Comparison of ENCODE assay signal across 18 mouse cellular contexts in genomic region chr14:56393704-56394312, GRCm38 (mm10). TPM values are rescaled to one million over a fixed set of nuclear protein-coding genes. Genes with fewer than 3 reads are reported as not detected.
DNase-seq lines count a peak whose midpoint lies in the region; ATAC-seq and TF ChIP-seq lines count a peak whose summit lies in the region.
"Had no signal": no experiment of that assay in that cellular context is flagged by ENCODE, and none has a peak within 500 bp of the region (broad histone marks: within the 10 kb centered on the region; RNA-seq: fewer than 3 reads in every experiment).

No protein-coding gene starts in this region.

- no peak for TF ChIP-seq CTCF in heart, postnatal 0 days (IDR thresholded peaks at IDR 0.05; ENCODE audit: low read depth)

- no peak for ATAC-seq in heart, postnatal 0 days (ENCODE audit: insufficient read depth, low read depth)
- peak; percentile 80 for ATAC-seq in lung, embryonic 16.5 days (ENCODE audit: low read depth)
- peak; percentile 58 for ATAC-seq in common myeloid progenitor, adult 5-6 weeks (replicated peaks; ENCODE audit: low read depth, poor library complexity, severe bottlenecking)
- peak; percentile 37 for ATAC-seq in liver, embryonic 15.5 days (ENCODE audit: insufficient read depth)
- ATAC-seq: hindbrain, postnatal 0 days had no signal

- no peaks in the 10 kb centered on the region for H3K36me3 ChIP-seq in heart, postnatal 0 days (replicated peaks; ENCODE audit: control insufficient read depth, insufficient read depth, low read length)
- no peaks in the 10 kb centered on the region for H3K36me3 ChIP-seq in lung, embryonic 16.5 days (ENCODE audit: control insufficient read depth, insufficient read depth, low read length)
- H3K36me3 ChIP-seq in liver, embryonic 15.5 days (replicated peaks) = no peaks in the 10 kb centered on the region
- no peaks in the 10 kb centered on the region for H3K36me3 ChIP-seq in hindbrain, embryonic 10.5 days

- no peaks in the 10 kb centered on the region for H3K4me1 ChIP-seq in heart, postnatal 0 days (ENCODE audit: control insufficient read depth, insufficient read depth)
- H3K4me1 ChIP-seq in lung, embryonic 16.5 days (replicated peaks; ENCODE audit: control insufficient read depth, insufficient read depth, low read length) = peaks cover 10% of the 10 kb centered on the region
- no peaks in the 10 kb centered on the region for H3K4me1 ChIP-seq in liver, embryonic 15.5 days (replicated peaks)
- peaks cover 14% of the 10 kb centered on the region for H3K4me1 ChIP-seq in hindbrain, embryonic 10.5 days (replicated peaks)

- peak; percentile 16 for DNase-seq in heart, postnatal 0 days (ENCODE audit: low spot score)
- DNase-seq in heart, adult 11 months = no peak
- DNase-seq in lung, postnatal 36 days = no peak
- no peak for DNase-seq in cerebellum, postnatal 25 days
- DNase-seq in hindbrain, embryonic 10.5 days (ENCODE audit: low spot score) = no peak
- DNase-seq: adrenal gland, postnatal 36 days; cerebellum, adult 11 months; gastrocnemius, postnatal 36 days; heart, postnatal 10 days; right cerebral cortex, adult 18-20 months; thymus, adult 2 months had no signal

- H3K27me3 ChIP-seq in heart, postnatal 0 days (ENCODE audit: control insufficient read depth, insufficient read depth, low read length) = no peaks in the 10 kb centered on the region
- no peaks in the 10 kb centered on the region for H3K27me3 ChIP-seq in lung, embryonic 16.5 days (ENCODE audit: control insufficient read depth, insufficient read depth, low read depth, low read length)
- H3K27me3 ChIP-seq in liver, embryonic 15.5 days = no peaks in the 10 kb centered on the region
- H3K27me3 ChIP-seq in hindbrain, embryonic 10.5 days (ENCODE audit: insufficient read depth, poor library complexity, severe bottlenecking) = no peaks in the 10 kb centered on the region

- TF ChIP-seq EP300 in heart, postnatal 0 days (IDR thresholded peaks at IDR 0.05; ENCODE audit: low read depth) = no peak

- H3K4me2 ChIP-seq in heart, postnatal 0 days (ENCODE audit: low read depth, low read length) = no peak overlapping the region
- H3K4me2 ChIP-seq in lung, embryonic 16.5 days (ENCODE audit: low read depth, low read length) = no peak overlapping the region
- H3K4me2 ChIP-seq in liver, embryonic 15.5 days = no peak overlapping the region

- H3K9me3 ChIP-seq in heart, postnatal 0 days (replicated peaks; ENCODE audit: control insufficient read depth, low read length) = no peaks in the 10 kb centered on the region
- H3K9me3 ChIP-seq in lung, embryonic 16.5 days (ENCODE audit: control insufficient read depth, low read length) = no peaks in the 10 kb centered on the region
- H3K9me3 ChIP-seq in liver, embryonic 15.5 days (replicated peaks) = no peaks in the 10 kb centered on the region
- H3K9me3 ChIP-seq in hindbrain, embryonic 10.5 days = no peaks in the 10 kb centered on the region

- H3K9ac ChIP-seq in heart, postnatal 0 days (replicated peaks; ENCODE audit: low read depth, low read length) = no peak overlapping the region
- no peak overlapping the region for H3K9ac ChIP-seq in lung, embryonic 16.5 days (ENCODE audit: low read length)
- no peak overlapping the region for H3K9ac ChIP-seq in liver, embryonic 15.5 days

- no peak overlapping the region for H3K4me3 ChIP-seq in heart, postnatal 0 days (ENCODE audit: low read depth, low read length)
- no peak overlapping the region for H3K4me3 ChIP-seq in lung, embryonic 16.5 days (ENCODE audit: low read length)
- no peak overlapping the region for H3K4me3 ChIP-seq in liver, embryonic 15.5 days (replicated peaks)
- H3K4me3 ChIP-seq in hindbrain, embryonic 10.5 days = no peak overlapping the region
- H3K4me3 ChIP-seq: erythroblast, embryonic 14.5 days had no signal

- 10% methylated on average over 2 of the region's 2 CpGs for WGBS in heart, postnatal 0 days
- WGBS in lung, embryonic 16.5 days = 27% methylated on average over 2 of the region's 2 CpGs
- 5% methylated on average over 2 of the region's 2 CpGs for WGBS in liver, embryonic 15.5 days (ENCODE audit: insufficient replicate concordance)
- 25% methylated on average over 2 of the region's 2 CpGs for WGBS in hindbrain, embryonic 10.5 days

- H3K27ac ChIP-seq in heart, postnatal 0 days (ENCODE audit: low read depth) = no peak overlapping the region
- no peak overlapping the region for H3K27ac ChIP-seq in lung, embryonic 16.5 days (ENCODE audit: low read length)
- no peak overlapping the region for H3K27ac ChIP-seq in liver, embryonic 15.5 days (replicated peaks)
- no peak overlapping the region for H3K27ac ChIP-seq in hindbrain, embryonic 10.5 days
- H3K27ac ChIP-seq: hindbrain, postnatal 0 days had no signal

RNA-seq across cellular contexts. Expression of gene Rnf17, which starts 8.6 kb away (rescaled TPM):
- 2.1 TPM in 1 of 2 replicates, not detected in the other for total RNA-seq in heart, postnatal 0 days (2014; rRNA removed; ENCODE audit: low replicate concordance)
- polyA plus RNA-seq in heart, postnatal 0 days (2015; fragmentation: Nextera tagmentation; extraction: Ambion mirVana) = 1.0 and 1.2 TPM in 2 replicates
- 1.1 and 1.4 TPM in 2 replicates for polyA plus RNA-seq in lung, embryonic 16.5 days (2015; fragmentation: Nextera tagmentation; extraction: Ambion mirVana)
- 10.6 and 13.0 TPM in 2 replicates for total RNA-seq in common myeloid progenitor, adult 5-6 weeks (2017)
- polyA plus RNA-seq in liver, embryonic 15.5 days (2015; fragmentation: Nextera tagmentation; extraction: Ambion mirVana) = 0.84 and 1.0 TPM in 2 replicates
- 1.3 and 2.5 TPM in 2 replicates for polyA plus RNA-seq in hindbrain, embryonic 10.5 days (2016; fragmentation: Nextera tagmentation; extraction: Ambion mirVana)
- total RNA-seq: gastrocnemius, postnatal 36 days; hindbrain, postnatal 0 days had no signal
- polyA plus RNA-seq: erythroblast, embryonic 14.5 days had no signal

RNA-seq across cellular contexts. Expression of gene Atp12a, which starts 28.9 kb away (rescaled TPM):
- total RNA-seq in heart, postnatal 0 days (2014; rRNA removed; ENCODE audit: low replicate concordance) = not detected in 2 replicates
- polyA plus RNA-seq in heart, postnatal 0 days (2015; fragmentation: Nextera tagmentation; extraction: Ambion mirVana) = not detected in 2 replicates
- polyA plus RNA-seq in lung, embryonic 16.5 days (2015; fragmentation: Nextera tagmentation; extraction: Ambion mirVana) = 2.2 and 2.6 TPM in 2 replicates
- not detected in 2 replicates for total RNA-seq in common myeloid progenitor, adult 5-6 weeks (2017)
- polyA plus RNA-seq in liver, embryonic 15.5 days (2015; fragmentation: Nextera tagmentation; extraction: Ambion mirVana) = not detected in 2 replicates
- not detected in 2 replicates for polyA plus RNA-seq in hindbrain, embryonic 10.5 days (2016; fragmentation: Nextera tagmentation; extraction: Ambion mirVana)
- total RNA-seq: adrenal gland, postnatal 36 days; gastrocnemius, postnatal 36 days; heart, postnatal 10 days; megakaryocyte-erythroid progenitor cell, adult 5-6 weeks; neutrophil, adult 5-6 weeks had no signal
- polyA plus RNA-seq: erythroblast, embryonic 14.5 days had no signal
